Mouse (Mus musculus) splenic B cell, adult 2 months (primary cell): Measurements from ENCODE around the gene Csmd2.

ENCODE experiments used
- DNase-seq: peaks from one replicate; pipeline ENCODE4 v3.0.0-alpha.2; 2011; ENCODE audit warnings: low read depth, low spot score
- H3K27me3 ChIP-seq: 2 replicates; pipeline ENCODE4 v1.6.1; 2012; ENCODE audit warnings: mild to moderate bottlenecking, low read length, moderate library complexity, mixed read lengths; ENCODE audit not compliant: control insufficient read depth, poor library complexity, insufficient read depth, severe bottlenecking
- H3K36me3 ChIP-seq: 2 replicates; pipeline ENCODE4 v1.6.1; 2012; ENCODE audit warnings: mild to moderate bottlenecking, low read length, moderate library complexity, mixed read lengths; ENCODE audit not compliant: control insufficient read depth, poor library complexity, insufficient read depth, severe bottlenecking

Csmd2 gene

DNA sequence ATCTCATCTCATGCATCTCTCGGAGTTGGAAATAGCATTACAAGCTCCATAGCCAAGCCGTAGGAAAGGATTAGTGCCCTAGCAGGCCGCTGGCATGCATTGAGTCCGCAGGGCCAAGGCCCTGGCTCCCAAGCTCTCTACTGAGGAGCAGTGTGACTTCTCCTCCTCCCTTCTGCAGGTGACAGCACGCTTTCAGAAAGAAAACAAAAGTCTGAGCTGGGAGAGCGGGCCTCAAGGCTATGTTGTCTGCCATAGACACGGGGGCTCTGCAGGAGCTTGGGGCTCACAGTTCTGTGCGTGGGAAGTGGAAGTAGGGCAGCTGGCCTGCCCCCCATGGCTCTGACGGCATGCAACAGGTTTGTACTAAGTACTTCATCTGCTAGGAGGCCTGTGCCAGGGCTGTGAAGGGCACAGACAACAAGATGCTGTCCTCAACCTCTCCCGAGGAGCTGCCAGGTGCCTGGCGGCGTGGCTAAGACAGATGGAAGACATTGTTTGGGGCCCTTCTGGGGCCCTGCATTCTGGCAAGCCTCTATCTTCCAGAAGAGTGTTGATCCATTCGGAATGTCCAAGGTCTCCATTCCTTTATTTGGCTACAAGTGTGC, 230.4 kb downstream of the Csmd2 start:
- H3K36me3 ChIP-seq, result no peaks in the 10 kb centered on the region
- DNase-seq, result no peak
- no peaks in the 10 kb centered on the region for H3K27me3 ChIP-seq

DNA sequence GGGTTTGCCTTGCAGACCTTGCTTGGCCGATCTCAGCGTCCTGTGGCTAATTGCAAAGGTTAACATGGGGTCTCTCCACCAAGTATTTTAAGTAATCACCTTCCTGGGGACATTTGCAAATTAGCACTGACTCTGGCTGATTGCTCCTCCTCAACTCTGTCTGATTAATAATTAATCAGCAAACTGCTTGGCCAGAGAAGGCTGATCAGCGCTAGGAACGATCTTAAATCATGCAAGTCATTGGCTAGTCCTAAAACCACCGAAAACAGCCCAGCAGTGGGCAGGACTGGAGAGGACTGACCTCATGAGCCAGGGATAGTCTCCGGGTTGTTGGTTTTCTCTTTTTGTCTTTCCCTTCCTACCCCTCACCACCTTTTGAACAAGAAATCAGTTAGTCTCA, 236.8 kb downstream of the Csmd2 start:
- DNase-seq, result no peak
- H3K27me3 ChIP-seq, result no peaks in the 10 kb centered on the region

DNA sequence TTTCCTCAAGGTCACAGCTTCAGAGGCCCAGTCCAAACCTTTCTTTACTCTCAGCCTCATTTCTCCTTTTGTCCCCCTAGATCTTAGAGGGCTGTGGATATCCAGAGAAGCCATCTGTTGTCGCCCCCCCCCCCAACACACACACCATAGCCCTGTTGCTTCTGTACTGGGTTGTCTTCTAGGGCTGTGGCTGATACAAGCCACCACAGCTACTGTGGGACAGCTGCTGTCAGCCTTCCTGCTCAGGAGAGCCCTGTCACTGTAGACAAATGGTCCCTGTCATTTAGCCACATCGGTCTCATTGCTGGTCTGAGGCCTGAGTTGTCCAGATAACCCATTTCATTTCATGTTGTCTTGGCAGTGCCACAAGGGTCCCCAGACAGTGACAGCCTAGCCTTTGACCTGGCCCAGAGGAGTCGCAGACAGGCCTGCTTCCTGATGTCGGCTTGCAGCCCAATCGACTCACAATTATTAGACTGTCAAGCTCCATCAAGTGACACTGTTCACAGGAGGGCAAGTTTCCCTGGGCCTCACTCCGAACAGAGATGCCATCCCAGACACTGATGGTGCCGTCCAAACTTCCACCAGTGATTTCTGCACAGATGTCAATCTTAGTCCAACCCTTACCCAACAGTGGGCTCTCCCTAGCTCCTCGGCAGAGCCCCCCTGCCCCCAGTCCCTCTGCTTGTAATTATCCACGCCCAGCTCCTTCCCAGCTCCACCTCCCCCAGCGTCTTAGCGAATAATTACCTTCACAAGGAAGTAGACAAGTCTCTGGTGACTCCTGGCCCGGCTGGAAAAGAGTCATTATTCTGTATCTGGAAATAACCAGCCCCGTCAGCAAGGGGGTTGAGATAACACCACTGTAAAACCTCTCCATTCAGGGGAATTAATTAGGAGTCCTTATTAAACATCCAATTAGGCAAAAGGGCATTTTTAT, 240.0 kb downstream of the Csmd2 start:
- no peak for DNase-seq
- Histone ChIP-seq H3K36me3 (no peaks in the 10 kb centered on the region), H3K27me3 (no peaks in the 10 kb centered on the region)

More for the DNA sequence above, 236.8 kb downstream of the Csmd2 start:
- no peaks in the 10 kb centered on the region for H3K36me3 ChIP-seq

DNA sequence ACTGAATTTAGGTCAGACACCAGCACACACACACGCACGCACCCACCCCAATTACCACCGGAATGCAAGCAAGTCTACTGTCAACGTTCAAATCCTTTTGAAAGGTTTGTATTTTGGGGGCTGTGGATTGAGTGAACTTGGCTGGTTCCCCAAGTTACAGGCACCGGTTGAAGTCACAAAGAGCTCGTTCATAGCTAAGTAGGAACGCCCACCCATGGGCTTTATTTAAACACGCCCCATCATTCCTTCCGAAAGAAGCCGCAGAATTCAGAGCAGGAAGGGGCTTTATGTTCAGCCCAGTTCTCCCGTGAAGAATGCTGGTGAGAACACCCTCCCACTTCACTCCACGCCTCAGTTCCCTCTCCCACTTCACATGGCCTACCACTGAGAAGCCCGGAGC, 245.8 kb downstream of the Csmd2 start:
- H3K27me3 ChIP-seq, result no peaks in the 10 kb centered on the region
- no peak for DNase-seq
- H3K36me3 ChIP-seq, result no peaks in the 10 kb centered on the region

DNA sequence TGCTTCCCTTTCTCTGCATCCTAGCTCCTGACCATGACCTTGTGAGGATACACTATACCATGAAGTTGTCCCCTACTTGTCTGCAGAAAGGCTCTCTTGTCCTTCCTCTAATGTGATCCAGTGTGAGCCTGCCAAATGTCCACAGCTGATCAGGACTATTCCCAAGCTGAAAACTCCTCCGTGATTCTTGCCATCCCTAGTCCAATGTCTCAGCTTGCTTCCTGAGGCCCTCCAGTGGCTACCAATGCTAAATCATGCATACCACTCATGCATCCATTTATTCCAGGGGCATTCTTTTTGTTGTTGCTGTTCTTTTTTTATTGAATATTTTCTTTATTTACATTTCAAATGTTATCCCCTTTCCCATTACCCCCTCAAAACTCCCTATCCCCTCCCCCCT, 251.5 kb downstream of the Csmd2 start:
- no peaks in the 10 kb centered on the region for H3K27me3 ChIP-seq
- no peak for DNase-seq
- H3K36me3 ChIP-seq, result no peaks in the 10 kb centered on the region

DNA sequence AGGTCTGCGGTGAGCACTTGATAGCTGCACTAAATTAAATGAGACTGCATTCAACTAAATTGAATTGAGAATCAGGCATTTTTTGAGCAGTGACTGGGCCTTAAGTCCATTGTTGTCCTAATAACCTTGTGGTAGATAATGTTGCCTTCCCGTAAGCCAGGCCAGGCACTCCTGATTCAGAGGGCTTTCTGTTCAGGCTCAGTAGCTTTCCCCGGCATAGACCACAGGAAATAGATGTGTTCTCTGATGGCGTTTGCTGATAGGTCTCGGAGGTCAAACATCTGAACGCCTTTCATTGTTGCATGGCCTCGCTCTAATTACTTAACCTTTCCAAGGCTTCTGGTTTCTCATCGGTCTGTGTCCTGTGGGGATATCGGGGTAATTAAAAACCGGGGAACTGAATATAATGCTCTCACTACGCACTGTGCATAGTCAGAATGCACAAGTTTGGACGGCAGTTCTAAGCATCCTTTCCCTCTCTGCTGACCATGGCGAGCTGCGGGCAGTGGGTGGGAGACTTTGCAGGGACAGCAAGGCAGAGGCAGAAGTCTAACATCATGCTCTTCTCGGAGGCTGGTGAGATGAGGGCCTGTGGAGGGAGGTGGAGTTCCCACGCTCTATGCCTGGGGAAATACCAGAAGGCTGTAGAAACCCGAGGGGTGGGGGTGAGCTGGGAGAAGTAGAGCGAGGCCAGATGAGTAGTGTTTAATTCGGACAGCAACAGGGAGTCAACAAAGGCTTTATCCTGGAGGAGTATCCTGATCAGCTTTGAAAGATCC, 253.6 kb downstream of the Csmd2 start:
- Histone ChIP-seq H3K27me3 (no peaks in the 10 kb centered on the region), H3K36me3 (no peaks in the 10 kb centered on the region)
- DNase-seq, result no peak

DNA sequence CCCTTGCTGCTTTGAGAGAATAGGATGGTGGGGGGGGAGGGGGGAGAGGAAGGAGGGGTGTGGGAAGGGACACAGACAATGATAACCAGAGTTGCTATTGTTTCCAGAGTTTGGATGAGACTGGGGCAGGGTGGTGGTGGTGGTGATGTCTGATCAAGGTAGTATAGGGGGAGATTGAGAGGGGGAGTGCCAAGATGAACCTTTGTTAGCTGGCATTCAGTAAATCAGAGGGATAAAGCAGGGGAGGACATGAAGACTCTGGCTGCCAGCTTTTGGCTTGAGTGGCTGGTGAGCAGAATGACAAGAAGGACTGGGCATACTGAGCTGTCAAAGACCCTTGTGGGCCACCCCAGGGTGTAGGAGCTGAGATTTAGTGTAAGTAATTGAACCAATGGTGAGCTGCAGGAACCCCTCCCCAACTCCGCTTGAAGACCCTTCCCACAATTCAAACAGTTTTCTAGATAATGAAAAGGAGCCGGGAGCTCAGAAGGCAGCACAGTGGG, 254.2 kb downstream of the Csmd2 start:
- Histone ChIP-seq H3K27me3 (no peaks in the 10 kb centered on the region), H3K36me3 (no peaks in the 10 kb centered on the region)
- no peak for DNase-seq

DNA sequence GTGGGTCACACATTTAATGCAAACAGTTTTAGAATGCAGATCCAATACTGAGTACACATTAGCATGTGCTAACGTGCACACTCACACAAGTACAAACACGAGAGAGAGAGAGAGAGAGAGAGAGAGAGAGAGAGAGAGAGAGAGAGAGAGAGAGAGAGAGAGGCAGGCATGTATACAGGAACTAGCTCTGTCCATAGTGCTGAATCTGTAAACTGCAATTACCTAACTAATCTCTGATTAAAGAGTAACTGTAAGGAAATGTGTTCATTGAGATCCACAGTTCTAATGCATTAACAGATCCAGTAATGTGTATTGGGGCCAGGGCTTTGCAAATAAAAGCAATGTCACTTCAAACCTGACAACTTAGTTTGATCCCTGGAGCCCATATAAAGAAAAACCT, 257.5 kb downstream of the Csmd2 start:
- no peak for DNase-seq
- Histone ChIP-seq H3K36me3 (no peaks in the 10 kb centered on the region), H3K27me3 (no peaks in the 10 kb centered on the region)

DNA sequence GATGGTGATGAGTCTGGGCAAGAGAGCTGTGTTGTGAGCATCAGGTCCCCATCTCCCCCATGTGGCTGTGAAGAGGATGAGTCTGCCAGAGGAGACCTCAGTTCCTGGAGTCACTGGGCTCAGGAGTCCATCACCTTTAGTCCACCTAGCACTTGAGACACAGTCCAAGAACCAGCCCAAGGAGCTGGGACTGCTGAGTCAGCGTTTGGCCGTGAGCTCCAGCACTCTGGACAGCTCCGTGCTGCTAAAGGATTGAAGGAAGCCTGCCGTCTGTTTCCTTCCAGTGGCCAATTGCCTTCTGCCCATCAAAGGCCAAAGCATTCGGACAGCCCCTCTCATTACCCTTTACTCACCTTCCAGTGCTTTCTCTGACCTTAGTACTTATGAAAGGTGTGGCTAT, 261.0 kb downstream of the Csmd2 start:
- H3K27me3 ChIP-seq, result no peaks in the 10 kb centered on the region
- no peak for DNase-seq
- H3K36me3 ChIP-seq, result no peaks in the 10 kb centered on the region

DNA sequence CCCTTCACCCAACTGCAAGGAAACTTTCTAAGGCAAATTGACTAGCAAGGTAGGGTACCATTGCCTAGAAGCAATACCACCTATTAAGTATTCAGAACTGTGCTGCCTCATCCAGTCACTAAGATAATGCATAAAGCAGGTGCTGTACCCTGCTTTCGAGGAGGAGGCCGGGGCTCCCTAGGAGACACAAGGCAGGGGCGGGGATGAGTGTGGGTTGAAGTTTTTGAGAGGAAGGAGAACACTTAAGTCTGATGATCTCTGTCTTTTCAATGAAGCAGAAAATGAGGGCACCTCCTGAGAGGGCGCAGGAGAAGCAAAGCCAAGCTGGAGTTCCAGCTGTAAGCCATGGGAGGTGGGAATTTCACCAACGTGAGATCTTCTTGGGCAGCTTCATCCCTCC, 271.6 kb downstream of the Csmd2 start:
- Histone ChIP-seq H3K27me3 (no peaks in the 10 kb centered on the region), H3K36me3 (no peaks in the 10 kb centered on the region)
- no peak for DNase-seq

DNA sequence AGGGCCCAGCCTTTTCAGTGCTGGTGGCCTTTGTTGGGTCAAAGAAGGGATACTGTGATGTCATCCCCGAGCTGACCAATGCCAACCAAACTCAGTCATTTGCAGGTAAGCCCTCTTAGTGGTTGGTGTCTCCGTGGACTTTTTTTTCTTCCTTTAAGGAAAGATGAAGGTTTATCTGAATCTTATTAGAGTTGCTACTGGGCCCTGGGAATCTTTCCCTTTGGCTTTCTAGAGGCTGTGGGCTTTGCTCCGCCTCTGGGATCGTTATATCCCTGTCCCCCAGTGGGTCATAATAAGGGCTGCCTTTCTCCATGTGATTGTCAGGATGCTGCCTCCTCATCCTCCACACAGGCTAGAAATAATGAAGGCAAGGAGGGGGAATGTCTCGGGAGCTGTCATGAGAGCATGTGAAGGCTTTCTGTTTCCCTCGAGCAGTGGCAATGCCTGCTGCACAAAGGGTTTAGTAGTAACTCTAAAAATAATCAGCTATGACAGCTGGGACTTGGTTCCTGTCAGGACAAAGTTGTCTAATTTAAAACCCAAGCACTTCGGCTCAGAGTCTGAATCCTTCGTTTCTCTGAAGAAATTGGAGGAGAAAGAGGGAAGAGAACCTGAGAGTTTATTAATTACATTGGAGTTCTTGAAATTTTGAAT, 273.4 kb downstream of the Csmd2 start, which contains the start of gene Hmgb4:
Gene Hmgb4, minus strand, starts transcription at position 51 of the 654 bp plus-strand sequence.
- Histone ChIP-seq H3K36me3 (no peaks in the 10 kb centered on the region), H3K27me3 (no peaks in the 10 kb centered on the region)
- no peak for DNase-seq

DNA sequence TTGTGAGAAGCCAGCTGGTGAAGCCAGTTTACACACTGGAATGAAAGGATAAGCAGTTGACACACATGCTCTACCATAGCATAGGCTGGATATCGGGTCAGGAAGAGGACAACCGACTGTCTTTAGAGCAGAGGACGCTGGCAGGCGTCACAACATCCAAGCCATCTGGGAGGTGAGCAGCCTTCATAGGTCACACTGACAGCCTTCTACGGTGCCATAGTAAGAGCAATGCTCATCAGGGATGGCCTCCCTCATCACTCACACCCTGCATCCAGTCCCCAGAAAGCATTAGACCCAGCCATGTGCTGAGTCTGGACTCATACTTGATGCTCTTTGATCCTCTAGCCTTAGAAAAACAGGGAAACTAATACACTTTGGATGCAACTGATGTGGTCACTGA, 276.8 kb downstream of the Csmd2 start:
- no peak for DNase-seq
- H3K36me3 ChIP-seq, result no peaks in the 10 kb centered on the region
- H3K27me3 ChIP-seq, result no peaks in the 10 kb centered on the region

DNA sequence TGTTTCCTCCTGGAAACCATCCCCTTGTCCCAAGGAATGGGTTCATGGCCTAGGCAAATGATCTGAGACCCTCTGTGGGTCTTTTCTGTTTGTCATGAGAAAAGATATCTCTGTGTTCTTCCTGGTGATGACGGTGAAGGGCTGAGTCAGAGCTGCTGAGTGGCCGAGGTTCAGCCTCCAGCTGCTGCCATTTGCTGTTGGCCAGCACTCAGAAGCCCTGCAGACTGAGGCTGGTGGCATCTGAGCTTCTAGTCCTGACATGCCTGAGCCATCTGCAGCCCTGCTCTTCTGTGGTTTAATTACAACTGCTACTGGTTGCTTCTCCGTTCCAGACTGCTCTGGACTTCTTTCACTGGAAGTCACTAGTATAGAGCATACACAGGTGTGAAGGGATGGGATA, 277.7 kb downstream of the Csmd2 start:
- H3K27me3 ChIP-seq, result no peaks in the 10 kb centered on the region
- no peak for DNase-seq
- no peaks in the 10 kb centered on the region for H3K36me3 ChIP-seq

DNA sequence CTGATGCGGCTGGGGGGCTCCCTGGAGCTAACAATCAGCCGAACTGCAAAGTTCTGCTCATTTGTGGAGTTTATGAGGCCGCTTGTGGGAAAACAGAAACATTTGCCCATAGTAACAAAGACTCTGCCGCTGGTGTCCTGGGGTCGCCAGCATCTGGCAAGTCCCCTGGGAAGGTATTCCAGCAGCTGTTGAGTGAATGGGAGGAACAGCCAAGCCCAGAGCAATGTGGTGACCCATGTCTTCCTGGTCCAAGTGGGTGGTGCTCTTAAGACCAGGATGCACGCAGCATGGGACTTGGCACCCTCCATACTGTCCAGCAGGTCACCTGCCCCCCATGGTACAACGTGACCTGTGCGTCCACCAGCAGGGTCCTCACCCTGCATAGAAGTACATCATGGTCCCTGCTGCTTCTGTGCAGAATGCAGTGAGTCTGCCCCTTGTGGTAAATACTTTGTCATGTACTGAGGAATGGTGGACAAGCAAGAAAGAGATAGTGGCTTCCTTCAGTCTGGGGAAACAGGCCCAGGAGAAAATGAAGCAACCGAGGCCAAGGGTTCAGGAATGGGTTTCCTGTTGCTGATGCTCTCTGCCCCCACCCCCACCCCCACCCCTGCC, 281.7 kb downstream of the Csmd2 start:
- DNase-seq, result no peak
- Histone ChIP-seq H3K27me3 (no peaks in the 10 kb centered on the region), H3K36me3 (no peaks in the 10 kb centered on the region)
